Mouse (Mus musculus): ENCODE data around the gene Gigyf2. TPM values are rescaled to one million over a fixed set of nuclear protein-coding genes. Genes with fewer than 3 reads are reported as not detected.

Gigyf2 gene
- 74.7 and 93.5 TPM in 2 replicates for total RNA-seq (2012; rRNA removed)
- total RNA-seq (2014; rRNA removed): 84.5 and 87.3 TPM in 2 replicates
- 156 and 173 TPM in 2 replicates for polyA plus RNA-seq (2012; ENCODE audit: insufficient read length, low read depth)

DNA sequence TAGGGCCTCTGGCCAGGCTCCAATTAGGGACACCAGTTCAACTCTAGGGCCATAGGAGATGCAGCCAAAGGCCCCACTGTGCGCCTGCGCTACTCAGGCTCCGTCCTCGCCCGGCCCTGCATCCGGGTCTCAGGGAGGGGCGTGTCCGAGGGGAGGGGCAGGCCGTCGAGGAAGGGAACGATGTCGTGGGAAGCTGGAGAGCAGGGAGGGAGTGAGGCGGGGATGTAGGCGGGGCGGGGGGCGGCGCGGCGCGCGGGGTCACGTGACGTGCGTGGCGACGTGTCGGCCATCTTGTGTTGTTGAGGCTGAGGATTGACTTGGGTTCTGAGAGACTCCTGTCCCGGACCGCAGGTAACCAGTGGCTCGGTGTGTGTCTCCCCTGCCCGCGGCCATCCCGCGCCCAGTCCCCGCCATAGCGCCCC, at the start of gene Gigyf2:
Gene Gigyf2, plus strand, starts transcription at position 257 of the 422 bp plus-strand sequence.
- Histone ChIP-seq H3K36me3 (replicated peaks in 1 of 2; ENCODE audit: control insufficient read depth in 1 of 2, insufficient read depth in 1 of 2, low read length in 1 of 2) (peaks cover 2 to 12% of the 10 kb centered on the region in 2 experiments), H3K4me3 (replicated peaks in 1 of 3; ENCODE audit: low read depth in 2 of 3, low read length in 2 of 3, poor library complexity in 1 of 3) (peak within 1 kb of the TSS; percentile 50 to 98 (median 95))

GRCm38 (mm10) chr1:87280281-87280680, 46.5 kb upstream of the Gigyf2 start:
- dilution Hi-C loops (cut with MboI; ENCODE audit: extremely low pct_ligation_motif_present, extremely low pct_unique_long_range_greater_than_20kb, low sequenced_read_pairs): no loop called here

More for the DNA sequence above, at the start of gene Gigyf2:
- Histone ChIP-seq H3K79me2 (replicated peaks; ENCODE audit: control insufficient read depth, extremely low read depth, insufficient read depth, poor library complexity, severe bottlenecking) (peaks cover 40% of the 10 kb centered on the region), H3K4me2 (ENCODE audit: insufficient read depth, low read depth, poor library complexity, severe bottlenecking) (peak within 1 kb of the TSS; percentile 30; the same call in 1 of the 2 replicates), H3K9ac (ENCODE audit: insufficient read depth, low read depth) (peak within 1 kb of the TSS; percentile 85), H3K4me1 (ENCODE audit: control insufficient read depth in 1 of 2, insufficient read depth in 2 of 2) (peaks cover 11 to 61% of the 10 kb centered on the region in 2 experiments), H3K27me3 (replicated peaks) (no peaks in the 10 kb centered on the region), H3K9me3 (replicated peaks; ENCODE audit: low read length) (no peaks in the 10 kb centered on the region), H3K27ac (ENCODE audit: insufficient read depth, low read depth) (peak within 1 kb of the TSS; percentile 85)
- TF ChIP-seq NRF1 (IDR thresholded peaks at IDR 0.05; ENCODE audit: low read depth, low read length) (peak; percentile 97), MYC (IDR thresholded peaks at IDR 0.05; ENCODE audit: low read depth, low read length) (no peak), TCF12 (IDR thresholded peaks at IDR 0.05; ENCODE audit: low read depth, low read length) (peak; percentile 64), USF1 (IDR thresholded peaks at IDR 0.05; ENCODE audit: low read depth, low read length) (peak; percentile 97), RAD21 (IDR thresholded peaks at IDR 0.05; ENCODE audit: low read depth, low read length) (no peak), UBTF (IDR thresholded peaks at IDR 0.05; ENCODE audit: low read depth, low read length) (no peak), TBP (conservative IDR thresholded peaks at IDR 0.05; ENCODE audit: low read depth, low read length) (peak; percentile 56; the same call in 1 of the 2 replicates), MAX (IDR thresholded peaks at IDR 0.05; ENCODE audit: low read length) (peak; percentile 82), BHLHE40 (IDR thresholded peaks at IDR 0.05; ENCODE audit: low read depth, low read length) (peak; percentile 94), USF2 (conservative IDR thresholded peaks at IDR 0.05; ENCODE audit: low read depth, low read length) (peak; percentile 91), EP300 (IDR thresholded peaks at IDR 0.05; ENCODE audit: low read length) (no peak), SMC3 (IDR thresholded peaks at IDR 0.05; ENCODE audit: low read depth, low read length) (no peak), ZNF384 (IDR thresholded peaks at IDR 0.05; ENCODE audit: low read depth, low read length) (no peak), ELF1 (IDR thresholded peaks at IDR 0.05; ENCODE audit: low read depth, low read length) (peak; percentile 83), GABPA (IDR thresholded peaks at IDR 0.05; ENCODE audit: insufficient replicate concordance, low read depth, low read length) (no peak), SIN3A (IDR thresholded peaks at IDR 0.05; ENCODE audit: low read length) (no peak), HCFC1 (IDR thresholded peaks at IDR 0.05; ENCODE audit: low read depth, low read length) (peak; percentile 68), MXI1 (IDR thresholded peaks at IDR 0.05; ENCODE audit: low read depth, low read length) (no peak; the same call in 1 of the 2 replicates), NELFE (IDR thresholded peaks at IDR 0.05; ENCODE audit: low read depth, low read length) (peak; percentile 70; the same call in 1 of the 2 replicates), IRF4 (IDR thresholded peaks at IDR 0.05; ENCODE audit: low read depth, low read length) (0 out of 2 replicates have a peak, but pooled peaks have one; percentile 10), ZC3H11A (IDR thresholded peaks at IDR 0.05; ENCODE audit: low read depth, low read length) (no peak), ZMIZ1 (IDR thresholded peaks at IDR 0.05; ENCODE audit: low read depth, low read length) (peak; percentile 77; the same call in 1 of the 2 replicates), POLR2A (IDR thresholded peaks at IDR 0.05; ENCODE audit: low read depth, low read length) (peak; percentile 79), RCOR1 (conservative IDR thresholded peaks at IDR 0.05; ENCODE audit: low read depth, low read length) (no peak), KAT2A (IDR thresholded peaks at IDR 0.05; ENCODE audit: insufficient replicate concordance, low read length) (no peak), E2F4 (IDR thresholded peaks at IDR 0.05; ENCODE audit: insufficient replicate concordance, low read depth, low read length) (no peak), ZKSCAN1 (IDR thresholded peaks at IDR 0.05; ENCODE audit: borderline replicate concordance, low read depth, low read length) (peak; percentile 49; the same call in 1 of the 2 replicates), MEF2A (IDR thresholded peaks at IDR 0.05; ENCODE audit: borderline replicate concordance, low read depth, low read length) (no peak; the same call in 1 of the 2 replicates), POLR2AphosphoS2 (IDR thresholded peaks at IDR 0.05; ENCODE audit: low read depth, low read length) (no peak), CTCF (conservative IDR thresholded peaks at IDR 0.05 in 1 of 2, IDR thresholded peaks at IDR 0.05 in 1 of 2; ENCODE audit: low read depth in 2 of 2, low read length in 2 of 2) (no peak), CHD2 (IDR thresholded peaks at IDR 0.05; ENCODE audit: low read length) (no peak), ETS1 (conservative IDR thresholded peaks at IDR 0.05; ENCODE audit: low read depth, low read length) (no peak), MAFK (IDR thresholded peaks at IDR 0.05; ENCODE audit: insufficient replicate concordance, low read length) (no peak), MAZ (IDR thresholded peaks at IDR 0.05; ENCODE audit: low read depth, low read length) (peak; percentile 94), JUND (conservative IDR thresholded peaks at IDR 0.05; ENCODE audit: low read depth, low read length) (no peak), CHD1 (IDR thresholded peaks at IDR 0.05; ENCODE audit: low read depth, low read length) (no peak), PAX5 (IDR thresholded peaks at IDR 0.05; ENCODE audit: low read length) (no peak), JUN (IDR thresholded peaks at IDR 0.05; ENCODE audit: insufficient read depth, low read depth, low read length) (no peak)
- peak; percentile 96 for DNase-seq (ENCODE audit: extremely low read depth)
- dilution Hi-C loops (cut with MboI; ENCODE audit: extremely low pct_ligation_motif_present, extremely low pct_unique_long_range_greater_than_20kb, low sequenced_read_pairs): no loop called here
- in situ Hi-C loops (cut with MboI; ENCODE audit: low pct_ligation_motif_present, low pct_unique_long_range_greater_than_20kb, low sequenced_read_pairs): no loop called here

More at GRCm38 (mm10) chr1:87280281-87280680, 46.5 kb upstream of the Gigyf2 start:
- Histone ChIP-seq H3K4me3 (replicated peaks in 1 of 3; ENCODE audit: low read depth in 2 of 3, low read length in 2 of 3, poor library complexity in 1 of 3) (no peak overlapping the region), H3K79me2 (replicated peaks; ENCODE audit: control insufficient read depth, extremely low read depth, insufficient read depth, poor library complexity, severe bottlenecking) (no peaks in the 10 kb centered on the region), H3K9me3 (replicated peaks; ENCODE audit: low read length) (peaks cover 4% of the 10 kb centered on the region), H3K4me1 (ENCODE audit: control insufficient read depth in 1 of 2, insufficient read depth in 2 of 2) (peaks cover 5 to 21% of the 10 kb centered on the region in 2 experiments; a peak in 2 of 4 replicates), H3K27me3 (replicated peaks) (no peaks in the 10 kb centered on the region), H3K9ac (ENCODE audit: insufficient read depth, low read depth) (no peak overlapping the region), H3K27ac (ENCODE audit: insufficient read depth, low read depth) (no peak overlapping the region), H3K4me2 (ENCODE audit: insufficient read depth, low read depth, poor library complexity, severe bottlenecking) (0 out of 2 replicates have a peak overlapping the region, but pooled peaks have one; percentile 2), H3K36me3 (replicated peaks in 1 of 2; ENCODE audit: control insufficient read depth in 1 of 2, insufficient read depth in 1 of 2, low read length in 1 of 2) (no peaks in the 10 kb centered on the region)
- TF ChIP-seq E2F4 (IDR thresholded peaks at IDR 0.05; ENCODE audit: insufficient replicate concordance, low read depth, low read length) (no peak), POLR2AphosphoS2 (IDR thresholded peaks at IDR 0.05; ENCODE audit: low read depth, low read length) (no peak), RAD21 (IDR thresholded peaks at IDR 0.05; ENCODE audit: low read depth, low read length) (no peak)
- in situ Hi-C loops (cut with MboI; ENCODE audit: low pct_ligation_motif_present, low pct_unique_long_range_greater_than_20kb, low sequenced_read_pairs): no loop called here
- DNase-seq (ENCODE audit: extremely low read depth): peak; percentile 12
